Mouse (Mus musculus) retina, postnatal 7 days (tissue): ENCODE results near the gene Dgkd.

Source experiments
- DNase-seq: peaks from one replicate; pipeline ENCODE4 v3.0.0-alpha.2; 2012; ENCODE audit warnings: low read depth, low spot score

The Dgkd gene

DNA sequence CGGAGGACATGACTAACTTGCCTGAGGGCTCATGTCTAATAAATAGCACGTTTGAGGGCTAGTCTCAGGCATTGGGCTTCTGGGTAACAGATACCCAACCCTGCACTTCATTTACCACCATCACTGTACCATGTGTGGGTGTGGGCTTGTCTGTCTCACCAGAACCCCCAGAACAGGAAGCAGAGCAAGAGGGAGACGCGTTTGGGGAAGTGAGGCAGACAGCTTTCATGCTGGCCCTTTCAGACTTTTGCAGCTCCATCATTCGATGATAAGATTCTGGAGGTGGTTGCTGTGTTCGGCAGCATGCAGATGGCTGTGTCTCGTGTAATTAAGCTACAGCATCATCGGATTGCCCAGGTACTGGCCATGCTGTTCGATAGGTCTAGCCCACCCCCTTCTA lies 82.0 kb downstream of the Dgkd start:
- no peak for DNase-seq

DNA sequence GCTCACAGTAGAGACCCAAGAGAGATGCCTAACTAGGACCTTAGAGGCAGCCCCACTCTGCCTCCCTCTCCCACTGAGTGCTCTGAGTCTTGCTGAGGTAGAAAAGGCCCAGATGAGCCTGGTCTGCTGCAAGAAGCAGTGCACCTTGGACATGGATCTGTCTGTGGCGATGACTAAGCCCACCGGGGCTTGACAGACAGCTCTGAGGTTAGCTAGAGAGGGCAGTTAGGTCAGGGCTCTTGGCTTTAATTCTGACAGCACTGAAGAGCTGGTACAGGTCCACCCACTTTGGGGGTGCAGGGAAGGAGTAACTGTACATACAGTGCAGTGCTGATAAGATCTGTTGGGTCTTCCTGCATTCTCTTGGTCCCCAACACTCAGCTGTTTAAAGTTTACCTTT lies 82.5 kb downstream of the Dgkd start:
- DNase-seq: no peak

DNA sequence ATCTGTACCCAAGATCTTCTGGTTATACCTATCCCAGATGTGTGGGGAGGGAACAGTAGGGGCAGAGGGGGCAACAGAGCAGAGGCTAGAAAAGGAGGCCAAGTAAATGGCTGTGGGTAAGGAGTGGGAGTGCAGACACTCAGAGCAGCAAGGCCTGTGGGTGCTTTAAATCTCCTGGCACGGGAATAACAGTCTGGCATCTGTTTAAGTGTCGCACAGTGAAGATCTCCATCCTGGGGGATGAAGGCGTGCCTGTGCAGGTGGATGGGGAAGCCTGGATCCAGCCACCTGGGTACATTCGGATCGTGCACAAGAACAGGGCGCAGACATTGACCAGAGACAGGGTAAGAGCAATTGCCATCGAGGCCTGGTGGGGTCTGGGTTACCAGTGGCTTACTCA lies 83.0 kb downstream of the Dgkd start:
- DNase-seq: no peak

DNA sequence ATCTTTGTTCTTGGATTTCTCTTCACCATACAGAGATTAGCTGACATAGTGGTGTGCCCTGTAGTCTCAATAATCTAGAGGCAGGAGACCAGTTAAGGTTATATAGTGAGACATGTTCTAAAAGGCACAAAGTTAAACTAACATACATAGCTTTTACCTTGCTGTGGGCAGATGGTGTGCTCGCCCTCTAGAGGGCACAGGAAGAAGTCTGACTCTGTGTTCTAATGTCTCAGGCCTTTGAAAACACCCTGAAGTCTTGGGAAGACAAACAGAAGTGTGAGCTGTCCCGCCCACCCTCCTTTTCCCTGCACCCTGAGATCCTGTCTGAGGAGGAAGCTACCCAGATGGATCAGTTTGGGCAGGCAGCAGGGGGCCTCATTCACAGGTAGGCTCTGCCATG lies 83.4 kb downstream of the Dgkd start:
- DNase-seq: no peak

DNA sequence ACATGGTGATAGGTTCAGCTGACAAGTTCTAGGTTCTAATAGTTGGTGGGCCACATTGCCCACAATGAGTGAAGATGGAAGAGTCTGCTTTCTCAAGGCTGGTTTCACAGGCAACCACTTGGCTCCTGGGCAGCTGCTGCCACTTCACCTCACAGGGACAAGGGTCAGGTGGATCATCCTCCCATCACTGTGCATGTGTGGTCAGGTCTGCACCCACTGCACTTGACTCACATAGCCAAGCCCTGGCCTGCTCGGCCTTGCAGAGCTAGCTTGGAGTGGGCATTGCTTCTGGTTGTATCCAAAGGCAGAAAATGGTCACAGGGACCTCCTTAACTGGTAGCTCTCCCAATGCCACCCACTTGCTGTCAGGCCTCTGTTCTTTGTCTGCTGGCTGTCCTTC lies 88.7 kb downstream of the Dgkd start:
- DNase-seq: no peak

DNA sequence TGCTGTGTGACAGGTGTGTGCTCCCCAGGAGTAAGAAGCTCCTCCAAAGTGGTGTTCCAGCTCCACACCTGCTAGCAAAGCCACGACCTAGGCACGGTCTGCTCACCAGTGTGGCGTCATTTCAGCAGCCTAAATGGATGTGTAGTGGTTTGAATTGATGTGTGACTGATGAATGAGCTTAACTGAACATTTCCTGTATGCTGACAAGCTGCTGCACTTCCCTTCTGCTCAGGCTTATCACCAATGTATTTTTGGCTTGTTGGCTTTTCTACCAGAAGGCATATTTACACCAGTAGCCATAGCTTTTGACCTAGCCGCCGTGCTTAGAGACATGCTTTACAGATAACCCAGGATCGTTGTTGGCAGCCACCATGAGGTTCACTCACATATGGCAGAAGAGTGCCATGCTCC lies 94.6 kb downstream of the Dgkd start:
- DNase-seq: no peak

DNA sequence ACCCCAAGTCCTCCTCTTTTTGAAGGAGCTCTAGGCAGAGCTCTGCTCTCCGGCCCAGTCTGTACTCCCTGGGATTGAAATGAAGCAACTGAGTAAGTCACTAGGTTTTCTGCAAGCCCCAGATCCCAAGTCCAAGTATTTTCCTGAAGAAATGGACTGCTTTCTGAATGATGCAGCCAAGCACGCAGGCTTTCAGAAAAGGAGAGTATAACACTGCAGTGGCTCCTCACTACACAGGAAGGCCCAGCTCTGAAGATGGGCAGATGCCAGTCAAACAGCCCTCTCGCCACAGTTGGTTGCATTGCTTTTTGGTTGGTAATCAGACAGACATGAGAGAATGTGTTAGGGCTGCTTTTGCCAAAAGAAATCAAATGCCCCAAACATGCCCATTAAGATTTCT lies 98.6 kb downstream of the Dgkd start:
- DNase-seq: no peak

DNA sequence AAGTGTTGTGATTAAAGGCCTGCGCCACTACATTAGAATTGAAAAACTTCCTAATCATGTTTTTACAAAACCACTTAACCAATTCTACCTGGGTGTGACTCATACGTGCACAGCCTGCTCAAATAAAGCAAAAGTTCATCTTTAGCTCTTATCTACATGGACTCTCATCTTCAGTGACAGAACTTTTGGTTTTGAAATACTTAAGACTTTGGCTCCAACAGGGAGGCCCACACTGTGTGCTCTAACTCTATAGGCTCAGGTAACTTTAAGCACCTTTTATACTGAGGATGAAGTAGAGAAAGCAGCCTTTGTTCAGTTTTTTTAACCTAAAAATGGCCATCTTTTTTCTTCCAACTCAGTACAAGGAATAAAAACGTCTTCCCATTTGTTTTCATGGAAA lies 100.0 kb downstream of the Dgkd start:
- no peak for DNase-seq

DNA sequence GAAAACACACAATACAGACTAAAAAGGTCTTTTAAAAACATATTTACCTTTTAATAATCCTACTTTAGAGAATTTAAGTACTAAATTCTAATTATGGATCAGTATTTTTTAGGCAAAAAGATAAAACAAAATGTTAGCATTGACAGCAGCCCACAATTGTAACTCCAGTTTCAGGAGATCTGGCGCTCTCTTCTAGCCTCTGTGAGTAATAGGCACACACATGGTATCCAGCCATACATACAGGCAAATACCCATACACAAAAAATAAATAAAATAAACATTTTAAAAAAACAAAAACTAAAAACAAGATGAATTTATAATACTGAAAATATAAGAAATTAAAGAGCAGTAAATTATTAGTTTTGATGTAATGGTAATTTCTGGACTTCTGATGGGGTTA lies 105.8 kb downstream of the Dgkd start:
- no peak for DNase-seq

DNA sequence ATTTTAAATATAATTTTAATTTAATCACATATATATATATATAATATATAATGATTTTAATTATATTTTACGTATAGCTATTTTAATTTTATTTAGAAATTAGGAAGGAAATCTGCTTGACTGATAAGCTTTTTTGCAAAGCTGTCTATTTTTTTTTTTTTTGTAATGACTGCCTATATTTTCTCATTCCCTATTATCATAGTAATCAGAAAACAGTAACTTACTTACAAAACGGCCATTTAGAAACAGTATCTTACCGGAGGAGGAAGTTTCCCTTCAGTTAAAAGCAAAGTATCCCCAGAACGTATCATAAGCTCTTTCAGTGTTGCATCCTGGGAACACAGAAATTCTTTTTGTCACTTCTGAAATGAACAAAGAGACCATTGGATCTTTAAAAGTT lies 106.4 kb downstream of the Dgkd start:
- no peak for DNase-seq

DNA sequence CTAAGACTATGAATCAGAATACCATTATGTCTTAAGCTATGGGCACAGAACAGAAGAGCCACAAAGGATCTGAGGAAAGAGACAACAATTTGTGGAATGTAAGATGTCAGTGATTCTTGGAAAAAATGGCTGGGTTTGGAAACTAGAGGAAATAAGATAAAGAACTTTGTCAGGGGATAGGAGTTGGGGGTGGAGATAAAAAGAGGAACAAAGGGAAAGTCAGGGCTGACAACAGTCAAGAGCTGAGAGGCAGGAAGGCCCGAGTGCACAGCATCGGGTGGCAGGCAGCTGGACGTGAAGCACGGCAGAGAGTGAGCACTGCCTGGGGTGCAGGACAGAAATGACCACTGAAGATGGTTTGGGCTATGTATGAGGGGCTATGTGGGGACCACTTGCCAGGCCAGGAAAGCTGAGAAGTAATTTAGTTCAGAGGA lies 106.9 kb downstream of the Dgkd start:
- DNase-seq: no peak

DNA sequence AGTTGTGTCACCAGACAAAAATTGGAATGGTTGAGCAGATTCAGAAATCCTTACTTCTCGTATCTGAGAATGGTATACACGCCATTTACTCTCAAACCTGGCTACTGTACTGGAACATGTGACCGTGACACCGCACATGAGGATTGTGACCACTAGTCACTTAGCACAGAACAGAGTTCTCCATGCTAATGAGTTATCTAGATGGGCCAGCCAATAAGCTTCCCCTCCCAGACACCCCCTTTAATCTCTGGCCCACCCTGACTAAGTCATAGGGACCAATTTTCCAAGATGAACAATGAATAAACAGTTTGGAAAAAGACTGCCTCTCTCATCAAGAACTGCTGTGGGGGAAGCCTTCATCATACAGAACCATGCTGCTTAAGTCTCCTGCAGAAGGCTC lies 107.7 kb downstream of the Dgkd start:
- DNase-seq: no peak

DNA sequence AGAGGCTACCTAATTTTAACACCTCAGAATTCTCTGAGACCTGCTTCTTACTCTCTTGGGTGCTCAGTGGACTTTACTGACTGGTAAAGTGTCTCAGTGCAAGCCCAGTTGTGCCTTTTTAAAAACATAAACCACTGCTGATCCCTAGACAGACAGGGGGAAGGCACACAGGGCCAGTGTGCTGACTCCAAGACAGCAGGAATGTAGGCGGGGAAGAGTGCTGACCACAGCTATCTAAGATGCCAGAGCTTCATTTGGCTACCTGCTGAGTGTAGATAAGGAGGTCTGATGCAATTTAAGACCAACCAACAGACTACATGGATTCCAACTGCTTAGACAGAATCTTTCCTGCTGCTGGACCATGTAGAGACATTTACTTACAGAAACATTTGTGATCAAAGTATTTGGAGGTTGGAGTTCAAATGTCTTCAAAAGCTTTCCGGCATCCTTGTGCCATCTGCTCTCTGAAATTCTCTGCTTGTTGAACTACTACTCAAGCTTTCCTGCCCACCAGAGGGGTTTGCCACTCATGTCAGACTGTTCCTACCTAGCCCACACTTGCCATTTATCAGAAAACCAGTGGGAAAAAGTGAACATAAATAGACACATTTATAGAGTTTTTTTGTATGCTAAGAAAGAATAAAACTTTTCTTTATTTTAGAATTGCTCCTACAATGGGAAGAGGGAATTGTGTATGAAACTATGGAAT lies 108.5 kb downstream of the Dgkd start:
- DNase-seq: no peak

DNA sequence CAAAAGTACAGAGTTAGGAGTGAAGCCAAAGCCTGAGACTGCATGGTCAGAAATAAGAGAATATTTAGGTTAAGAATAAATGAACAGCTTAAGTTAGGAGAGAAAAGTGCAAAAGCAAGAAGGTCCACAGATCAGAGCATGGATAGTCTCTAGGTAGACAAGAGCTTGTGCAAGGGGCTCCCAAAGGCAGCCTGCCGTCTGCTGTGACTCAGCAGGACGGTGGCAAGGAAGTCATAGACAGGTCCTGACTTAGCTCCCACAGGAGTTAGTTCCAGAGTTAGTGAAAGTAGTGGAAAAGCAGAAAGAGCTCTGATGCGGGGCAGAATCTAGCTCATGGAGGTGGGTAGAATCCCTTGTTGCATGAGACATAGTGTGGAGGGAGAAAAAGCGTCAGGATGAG lies 117.3 kb downstream of the Dgkd start:
- no peak for DNase-seq

DNA sequence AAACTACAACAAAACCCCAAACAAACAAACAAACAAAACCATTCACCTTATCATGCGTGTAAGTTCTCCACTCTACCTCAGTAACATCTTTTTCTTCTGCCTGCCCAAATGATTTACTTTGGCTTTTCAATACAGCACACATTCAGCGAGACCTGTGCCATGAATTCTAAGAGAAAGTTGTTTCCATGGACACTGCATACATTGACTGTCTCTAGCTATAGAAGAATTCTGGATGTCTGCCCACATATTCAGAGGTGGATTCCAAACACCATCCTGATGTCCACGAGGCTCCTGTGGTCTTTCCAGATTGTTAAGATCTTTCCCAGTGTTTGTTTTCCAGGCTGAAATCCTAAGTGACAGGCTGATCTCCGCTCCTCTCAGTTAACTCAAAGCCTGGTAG lies 129.2 kb downstream of the Dgkd start:
- no peak for DNase-seq

DNA sequence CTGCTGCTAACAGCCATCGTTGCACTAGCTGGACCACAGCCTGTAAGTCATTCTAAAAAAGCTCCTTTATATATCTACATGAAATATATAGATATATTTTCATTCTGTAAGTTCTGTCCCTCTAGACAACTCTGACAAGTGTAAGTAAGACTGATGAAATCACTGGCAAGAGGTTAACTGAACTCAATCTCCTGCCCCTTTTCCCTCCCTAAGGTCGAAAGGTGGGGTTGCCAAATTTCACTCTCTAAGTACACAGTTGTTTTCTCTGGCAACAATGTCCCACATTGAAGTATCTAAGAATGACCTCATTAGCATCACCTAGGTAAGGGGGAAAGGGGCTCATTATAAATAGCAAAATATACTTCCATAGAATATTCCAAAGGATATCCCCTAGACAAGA lies 139.6 kb downstream of the Dgkd start:
- no peak for DNase-seq
